Mouse (Mus musculus): ENCODE measurements around the gene Specc1. TPM values are rescaled to one million over a fixed set of nuclear protein-coding genes. Genes with fewer than 3 reads are reported as not detected.

Gene Specc1
- polyA plus RNA-seq, 1 experiment from 2014 or later = 8.7 TPM

DNA sequence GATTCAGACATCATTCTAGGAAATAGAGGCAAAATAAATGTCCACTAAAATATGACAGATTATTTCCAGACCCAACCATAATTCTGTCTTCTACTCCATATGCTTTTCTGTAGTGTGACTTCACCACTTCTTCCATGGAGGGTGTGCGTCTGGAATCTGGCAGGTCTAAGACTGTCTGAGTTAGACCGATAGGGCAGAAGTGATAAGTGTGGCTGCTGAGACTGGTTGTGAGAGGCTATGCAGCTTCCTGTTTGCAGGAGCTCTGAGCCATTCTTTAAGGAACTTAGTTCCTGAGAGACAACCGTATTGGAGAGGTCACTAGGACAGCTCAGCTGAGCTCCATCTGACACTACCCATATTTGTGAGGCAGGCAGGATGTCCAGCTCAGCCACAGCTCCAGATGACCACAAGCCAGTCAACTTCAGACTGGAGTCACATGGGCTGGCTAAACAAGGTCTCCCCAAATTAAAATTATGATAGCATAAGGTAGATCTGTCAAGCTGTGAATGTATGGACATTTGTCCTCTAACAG, 146.9 kb downstream of the Specc1 start:
- Histone ChIP-seq H3K4me1 (replicated peaks; ENCODE audit: insufficient read depth, low read length) (no peaks in the 10 kb centered on the region), H3K36me3 (ENCODE audit: insufficient read depth, low read length) (no peaks in the 10 kb centered on the region), H3K4me2 (ENCODE audit: low read length) (no peak overlapping the region), H3K9ac (ENCODE audit: low read depth, low read length) (no peak overlapping the region), H3K27ac (no peak overlapping the region), H3K9me3 (replicated peaks; ENCODE audit: low read length) (no peaks in the 10 kb centered on the region), H3K27me3 (ENCODE audit: insufficient read depth, low read length) (no peaks in the 10 kb centered on the region), H3K4me3 (replicated peaks; ENCODE audit: low read depth, low read length) (no peak overlapping the region)
- ATAC-seq (replicated peaks; ENCODE audit: low FRiP score, low read depth) (no peak), DNase-seq (ENCODE audit: low spot score) (peak; percentile 43)
- 50% methylated on average over 3 of the region's 3 CpGs for WGBS
- TF ChIP-seq CTCF (IDR thresholded peaks at IDR 0.05; ENCODE audit: low read depth) = no peak

DNA sequence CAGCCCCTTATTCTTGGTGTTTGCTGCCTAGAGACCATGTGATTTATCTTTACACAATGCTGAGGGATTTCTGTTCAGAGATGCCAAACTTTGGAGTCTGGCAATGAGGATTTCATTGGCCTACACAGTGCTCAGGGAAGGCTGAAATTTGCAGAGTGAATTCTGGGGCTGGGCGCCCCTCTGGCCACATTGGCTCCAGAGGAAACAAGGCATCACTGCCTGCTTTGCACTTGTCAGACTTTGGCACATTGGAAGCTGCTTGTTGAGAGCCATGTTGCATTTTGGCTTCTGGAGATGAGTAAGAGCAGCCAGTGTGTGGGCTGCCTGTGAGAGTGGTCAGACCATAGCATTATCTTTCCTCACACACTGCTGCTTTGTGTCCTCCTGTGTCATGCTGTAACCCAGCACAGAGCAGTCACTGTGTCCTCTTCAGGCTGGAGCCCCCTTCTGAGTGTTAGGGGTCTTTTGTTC, 149.9 kb downstream of the Specc1 start:
- no peak for ATAC-seq (replicated peaks; ENCODE audit: low FRiP score, low read depth)
- no peak for TF ChIP-seq CTCF (IDR thresholded peaks at IDR 0.05; ENCODE audit: low read depth)
- Histone ChIP-seq H3K4me2 (ENCODE audit: low read length) (no peak overlapping the region), H3K4me3 (replicated peaks; ENCODE audit: low read depth, low read length) (no peak overlapping the region), H3K27me3 (ENCODE audit: insufficient read depth, low read length) (no peaks in the 10 kb centered on the region), H3K4me1 (replicated peaks; ENCODE audit: insufficient read depth, low read length) (no peaks in the 10 kb centered on the region), H3K9me3 (replicated peaks; ENCODE audit: low read length) (no peaks in the 10 kb centered on the region), H3K36me3 (ENCODE audit: insufficient read depth, low read length) (no peaks in the 10 kb centered on the region), H3K9ac (ENCODE audit: low read depth, low read length) (no peak overlapping the region), H3K27ac (no peak overlapping the region)
- WGBS = 94% methylated on average over 1 of the region's 1 CpGs
- no peak for DNase-seq (ENCODE audit: low spot score)

DNA sequence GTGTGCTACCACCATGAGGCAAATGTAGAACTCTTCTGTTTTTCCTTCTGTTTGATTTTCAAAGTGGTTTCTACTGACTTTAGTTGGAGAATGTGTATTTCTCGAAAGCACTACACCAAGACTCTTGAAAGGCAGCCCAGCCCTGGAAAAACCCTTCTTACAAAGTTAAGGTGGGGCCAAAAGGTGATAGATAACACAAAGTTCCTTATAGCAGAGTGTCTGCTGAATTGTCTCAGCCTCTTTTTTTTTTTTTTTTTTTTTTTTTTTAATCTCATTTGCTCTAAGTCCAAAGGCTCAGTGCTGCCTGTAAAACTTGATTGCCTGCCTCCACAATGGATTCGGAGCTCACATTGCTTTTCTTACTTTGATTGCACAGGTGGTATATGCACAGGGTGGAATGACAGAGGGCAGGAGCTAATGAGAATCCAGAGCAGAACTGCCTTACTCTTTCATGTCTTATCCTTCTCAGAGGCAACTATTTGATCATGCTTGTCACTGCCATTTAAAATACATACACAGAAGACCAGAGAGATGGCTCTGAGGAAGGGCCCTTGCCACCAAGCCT, 150.8 kb downstream of the Specc1 start:
- DNase-seq (ENCODE audit: low spot score) (no peak), ATAC-seq (replicated peaks; ENCODE audit: low FRiP score, low read depth) (no peak)
- Histone ChIP-seq H3K9me3 (replicated peaks; ENCODE audit: low read length) (no peaks in the 10 kb centered on the region), H3K4me3 (replicated peaks; ENCODE audit: low read depth, low read length) (no peak overlapping the region), H3K27ac (no peak overlapping the region), H3K4me2 (ENCODE audit: low read length) (no peak overlapping the region), H3K36me3 (ENCODE audit: insufficient read depth, low read length) (no peaks in the 10 kb centered on the region), H3K4me1 (replicated peaks; ENCODE audit: insufficient read depth, low read length) (no peaks in the 10 kb centered on the region), H3K9ac (ENCODE audit: low read depth, low read length) (no peak overlapping the region), H3K27me3 (ENCODE audit: insufficient read depth, low read length) (no peaks in the 10 kb centered on the region)
- no peak for TF ChIP-seq CTCF (IDR thresholded peaks at IDR 0.05; ENCODE audit: low read depth)
- 81% methylated on average over 2 of the region's 2 CpGs for WGBS

DNA sequence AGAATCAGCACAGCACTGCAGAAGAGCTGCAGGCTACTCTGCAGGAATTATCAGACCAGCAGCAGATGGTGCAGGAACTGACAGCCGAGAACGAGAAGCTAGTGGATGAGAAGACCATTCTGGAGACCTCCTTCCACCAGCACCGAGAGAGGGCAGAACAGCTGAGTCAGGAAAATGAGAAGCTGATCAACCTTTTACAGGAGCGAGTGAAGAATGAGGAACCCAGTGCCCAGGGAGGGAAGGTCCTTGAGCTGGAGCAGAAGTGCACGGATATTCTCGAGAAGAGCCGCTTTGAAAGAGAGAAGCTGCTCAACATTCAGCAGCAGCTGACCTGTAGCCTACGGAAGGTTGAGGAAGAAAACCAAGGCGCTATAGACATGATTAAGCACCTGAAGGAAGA, 162.0 kb downstream of the Specc1 start:
- Histone ChIP-seq H3K27me3 (ENCODE audit: insufficient read depth, low read length) (no peaks in the 10 kb centered on the region), H3K4me3 (replicated peaks; ENCODE audit: low read depth, low read length) (no peak overlapping the region), H3K9ac (ENCODE audit: low read depth, low read length) (no peak overlapping the region), H3K4me1 (replicated peaks; ENCODE audit: insufficient read depth, low read length) (no peaks in the 10 kb centered on the region; the same call in 1 of the 2 replicates), H3K4me2 (ENCODE audit: low read length) (no peak overlapping the region), H3K36me3 (ENCODE audit: insufficient read depth, low read length) (no peaks in the 10 kb centered on the region), H3K27ac (no peak overlapping the region), H3K9me3 (replicated peaks; ENCODE audit: low read length) (no peaks in the 10 kb centered on the region)
- no peak for DNase-seq (ENCODE audit: low spot score)
- no peak for TF ChIP-seq CTCF (IDR thresholded peaks at IDR 0.05; ENCODE audit: low read depth)
- 83% methylated on average over 9 of the region's 9 CpGs for WGBS
- ATAC-seq (replicated peaks; ENCODE audit: low FRiP score, low read depth) = no peak

DNA sequence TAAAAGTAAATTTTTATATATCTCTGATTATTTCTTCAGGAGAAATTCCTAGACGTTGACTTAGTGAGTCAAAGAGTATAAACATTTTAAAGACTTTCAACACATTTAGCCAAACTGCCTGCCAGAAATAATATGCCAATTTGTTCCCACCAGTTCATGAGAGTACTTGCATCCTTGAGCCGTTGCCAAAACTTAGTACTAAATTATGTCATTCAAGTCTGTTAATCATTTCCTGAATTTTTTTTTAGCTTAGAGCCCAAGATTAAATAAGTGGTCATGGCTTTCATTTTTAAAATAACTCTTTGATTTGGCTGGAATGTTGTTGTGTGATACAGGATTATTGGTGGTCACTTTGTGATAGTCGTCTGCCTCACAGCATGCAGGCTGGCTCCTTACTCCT, 163.3 kb downstream of the Specc1 start:
- 32% methylated on average over 3 of the region's 3 CpGs for WGBS
- Histone ChIP-seq H3K27me3 (ENCODE audit: insufficient read depth, low read length) (no peaks in the 10 kb centered on the region), H3K36me3 (ENCODE audit: insufficient read depth, low read length) (no peaks in the 10 kb centered on the region), H3K4me2 (ENCODE audit: low read length) (no peak overlapping the region), H3K4me1 (replicated peaks; ENCODE audit: insufficient read depth, low read length) (no peaks in the 10 kb centered on the region; the same call in 1 of the 2 replicates), H3K27ac (no peak overlapping the region; the same call in 1 of the 2 replicates), H3K4me3 (replicated peaks; ENCODE audit: low read depth, low read length) (no peak overlapping the region), H3K9me3 (replicated peaks; ENCODE audit: low read length) (no peaks in the 10 kb centered on the region), H3K9ac (ENCODE audit: low read depth, low read length) (no peak overlapping the region)
- no peak for TF ChIP-seq CTCF (IDR thresholded peaks at IDR 0.05; ENCODE audit: low read depth)
- DNase-seq (ENCODE audit: low spot score) = peak; percentile 70
- ATAC-seq (replicated peaks; ENCODE audit: low FRiP score, low read depth) = no peak

DNA sequence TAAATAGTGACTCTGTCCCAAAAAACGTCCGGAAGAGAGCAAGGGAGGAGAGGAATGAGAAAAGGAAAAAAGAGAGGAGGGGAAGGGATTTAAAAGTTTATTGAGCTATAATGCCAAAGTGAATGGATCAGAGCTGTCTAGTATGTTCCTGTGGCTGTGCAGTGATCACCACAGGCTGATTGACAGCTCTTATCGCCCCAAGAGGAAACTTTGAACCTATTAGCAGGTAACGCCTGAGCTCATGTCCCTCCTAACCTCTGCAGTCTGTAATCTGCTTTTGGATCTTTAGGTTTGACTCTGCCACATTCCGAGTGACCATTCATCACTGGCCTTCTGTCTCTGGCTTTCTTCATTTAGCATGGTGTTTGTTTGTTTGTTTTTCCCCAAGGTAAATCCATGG, 164.8 kb downstream of the Specc1 start:
- no peak for TF ChIP-seq CTCF (IDR thresholded peaks at IDR 0.05; ENCODE audit: low read depth)
- H3K4me2 ChIP-seq (ENCODE audit: low read length) = no peak overlapping the region
- no peak overlapping the region for H3K27ac ChIP-seq
- H3K9ac ChIP-seq (ENCODE audit: low read depth, low read length) = no peak overlapping the region
- ATAC-seq (replicated peaks; ENCODE audit: low FRiP score, low read depth) (no peak), DNase-seq (ENCODE audit: low spot score) (no peak)
- 81% methylated on average over 5 of the region's 5 CpGs for WGBS
- no peaks in the 10 kb centered on the region; the same call in 1 of the 2 replicates for H3K4me1 ChIP-seq (replicated peaks; ENCODE audit: insufficient read depth, low read length)
- no peaks in the 10 kb centered on the region for H3K9me3 ChIP-seq (replicated peaks; ENCODE audit: low read length)
- H3K36me3 ChIP-seq (ENCODE audit: insufficient read depth, low read length) = no peaks in the 10 kb centered on the region
- no peaks in the 10 kb centered on the region for H3K27me3 ChIP-seq (ENCODE audit: insufficient read depth, low read length)
- H3K4me3 ChIP-seq (replicated peaks; ENCODE audit: low read depth, low read length) = no peak overlapping the region
